Mouse (Mus musculus): ENCODE measurements at regions not wholly inside any gene's neighbourhood (a gene's known extent, or its start where the extent isn't known, plus 50 kb on each side); places are given as distances from the start of the nearest gene placed in this dataset.
A peak's percentile ranks its signal among the peaks of the same experiment; 100 is the strongest.
"Not testable (repeated sequence)": the region's sequence is repeated elsewhere in the genome, so short reads cannot be mapped to it uniquely, and the experiment has no call there.

GRCm38 (mm10) chr6:67954570-67954969, 419.0 kb upstream of the Tacstd2 start:
- DNase-seq (ENCODE audit: low spot score): not testable (repeated sequence)

DNA sequence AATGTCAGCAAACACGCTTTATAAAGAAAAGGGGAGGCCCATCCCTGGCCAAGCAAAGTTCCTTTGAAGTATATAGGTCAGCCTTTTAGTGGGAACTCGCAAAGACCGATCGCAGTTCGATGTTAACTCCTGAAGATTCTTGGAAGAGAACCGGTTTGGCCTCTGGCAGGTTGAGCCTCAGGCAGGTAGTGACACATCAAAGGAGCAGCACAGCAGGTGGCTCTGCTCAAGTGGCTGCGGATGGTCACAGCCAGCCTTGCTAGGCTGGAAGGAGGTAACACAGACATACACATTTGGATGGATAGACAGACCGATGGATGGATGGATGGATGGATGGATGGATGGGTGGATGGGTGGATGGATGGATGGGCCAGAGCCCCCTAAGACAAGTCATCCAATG, 395.9 kb upstream of the Tacstd2 start:
- not testable (repeated sequence) for DNase-seq (ENCODE audit: low spot score)

DNA sequence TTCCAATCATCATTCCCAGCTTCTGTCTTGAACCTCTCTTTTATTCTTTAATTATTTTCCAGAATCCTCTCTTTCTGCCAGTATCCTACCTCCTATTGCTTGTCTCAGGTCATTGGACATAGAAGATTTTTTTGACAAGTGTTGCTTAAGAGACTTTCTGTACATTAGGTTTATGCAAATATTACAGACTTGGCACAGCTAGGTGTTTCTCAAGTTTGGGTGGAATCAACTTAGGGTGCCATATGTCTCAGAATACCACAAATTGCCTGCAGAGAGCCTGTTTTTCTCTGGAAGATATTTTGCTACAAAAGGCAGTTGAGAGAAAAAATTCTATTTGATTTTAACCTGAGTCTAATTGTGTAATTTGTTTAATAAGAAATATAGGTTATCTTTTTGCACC, 386.9 kb upstream of the Tacstd2 start:
- no peak for DNase-seq (ENCODE audit: low spot score)

- no peak for DNase-seq (ENCODE audit: low spot score)
Observed at GRCm38 (mm10) chr6:67913903-67914302, 378.3 kb upstream of the Tacstd2 start.

GRCm38 (mm10) chr6:67913309-67913708, 377.7 kb upstream of the Tacstd2 start:
- DNase-seq (ENCODE audit: low spot score): no peak

- DNase-seq (ENCODE audit: low spot score): no peak
Observed at GRCm38 (mm10) chr6:67896495-67896894, 360.9 kb upstream of the Tacstd2 start.

DNA sequence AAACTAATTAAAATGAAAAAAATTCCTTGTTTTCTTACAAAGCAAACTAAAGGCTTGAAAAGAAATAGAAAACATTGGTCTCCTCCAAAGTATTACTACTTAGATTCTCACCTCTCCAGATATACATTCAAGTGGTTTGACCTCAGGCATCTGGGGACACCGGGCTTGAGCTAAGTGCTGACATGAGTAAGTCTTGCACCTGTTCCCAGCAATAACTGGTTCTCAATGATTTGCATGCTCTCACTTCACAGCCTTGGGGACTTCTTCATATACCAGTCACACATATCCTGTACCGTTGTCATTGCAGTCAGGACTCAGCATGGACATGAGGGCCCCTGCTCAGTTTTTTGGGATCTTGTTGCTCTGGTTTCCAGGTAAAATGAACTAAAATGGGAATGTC, 360.3 kb upstream of the Tacstd2 start:
- DNase-seq (ENCODE audit: low spot score): no peak

DNA sequence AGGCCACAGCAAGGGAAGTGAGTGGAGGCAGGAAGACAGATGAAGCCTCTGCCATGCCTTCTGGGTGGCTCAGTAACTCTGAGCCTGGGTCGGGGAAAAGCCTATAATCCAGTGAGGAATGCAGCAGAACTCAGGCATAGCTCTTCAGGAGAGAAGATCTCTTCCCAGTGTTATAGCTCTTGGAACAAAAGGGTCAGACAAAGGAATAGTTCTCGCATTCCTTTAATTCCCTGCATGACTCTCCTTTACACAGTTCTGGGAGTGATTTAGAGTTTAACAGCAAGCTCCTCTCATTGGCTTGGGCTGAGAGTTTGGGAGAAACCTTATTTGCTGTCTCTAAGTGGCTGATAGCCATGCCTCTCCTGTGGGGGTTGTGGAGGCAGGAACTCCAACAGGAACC, 352.0 kb upstream of the Tacstd2 start:
- DNase-seq (ENCODE audit: low spot score): no peak

DNA sequence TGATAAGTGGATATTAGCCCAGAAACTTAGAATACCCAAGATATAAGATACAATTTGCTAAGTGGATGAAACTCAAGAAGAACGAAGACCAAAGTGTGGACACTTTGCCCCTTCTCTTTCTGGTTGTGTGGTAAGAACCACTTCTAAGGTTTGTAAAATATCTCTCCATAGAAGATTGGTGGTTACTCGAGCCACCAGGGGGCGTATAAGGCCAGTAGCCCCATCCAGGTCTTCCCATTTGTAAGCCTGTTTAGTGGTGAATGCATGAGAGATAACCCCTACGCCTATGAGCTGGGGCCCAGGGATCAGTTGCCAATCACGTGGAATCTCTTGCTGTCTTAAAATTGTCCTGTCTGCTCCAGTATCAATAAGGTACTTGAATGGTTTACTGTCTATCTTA, 349.3 kb upstream of the Tacstd2 start:
- DNase-seq (ENCODE audit: low spot score): no peak

DNA sequence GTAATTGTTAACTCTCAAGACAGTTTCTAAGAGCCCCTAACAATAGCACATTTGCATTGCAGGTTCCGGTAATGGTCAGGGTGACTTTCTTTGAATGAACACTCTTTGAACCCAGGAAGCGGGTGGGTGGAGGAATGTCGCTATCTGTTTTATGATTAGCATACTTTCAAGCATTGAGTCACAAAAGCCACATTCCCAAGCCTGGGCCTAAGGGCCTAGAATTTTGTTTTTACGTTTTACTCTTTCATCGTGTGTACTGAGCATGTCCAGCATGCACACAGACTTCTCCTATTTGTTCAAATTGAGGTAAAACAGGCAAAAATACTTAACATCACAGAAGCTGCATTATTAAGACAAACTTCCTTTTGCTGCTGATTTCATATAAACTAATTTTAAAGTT, 345.9 kb upstream of the Tacstd2 start:
- DNase-seq (ENCODE audit: low spot score): not testable (repeated sequence)

DNA sequence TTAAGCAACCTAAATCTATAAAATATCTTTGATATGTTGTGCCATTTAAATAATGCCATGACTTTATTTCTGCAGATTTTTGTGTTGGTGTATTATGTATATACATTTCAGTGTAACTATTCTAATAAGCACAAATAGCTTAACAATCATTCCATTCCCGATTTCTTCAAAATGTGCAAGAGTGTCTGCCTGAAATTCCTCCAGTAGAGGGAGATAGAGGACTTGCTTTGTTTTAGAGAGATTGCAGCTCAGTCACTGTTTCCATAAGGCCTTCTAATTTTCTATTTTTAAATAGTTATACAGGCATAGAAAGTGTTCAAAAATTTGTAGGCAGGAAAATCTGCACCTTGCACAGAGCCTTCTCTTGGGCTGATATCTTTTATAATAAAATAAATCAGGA, 322.3 kb upstream of the Tacstd2 start:
- DNase-seq (ENCODE audit: low spot score): not testable (repeated sequence)

DNA sequence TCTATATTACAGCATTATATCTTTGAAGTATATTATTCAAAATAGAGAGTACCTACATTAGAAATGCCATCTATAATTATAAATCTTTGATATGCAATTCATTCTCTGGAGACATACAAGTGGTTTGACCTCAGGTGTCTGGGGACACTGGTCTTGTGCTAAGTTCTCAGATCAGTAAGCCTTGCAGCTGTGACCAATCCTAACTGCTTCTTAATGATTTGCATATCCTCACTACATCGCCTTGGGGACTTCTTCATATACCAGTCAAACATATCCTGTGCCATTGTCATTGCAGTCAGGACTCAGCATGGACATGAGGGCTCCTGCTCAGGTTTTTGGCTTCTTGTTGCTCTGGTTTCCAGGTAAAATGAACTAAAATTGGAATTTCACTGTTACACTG, 303.9 kb upstream of the Tacstd2 start:
- not testable (repeated sequence) for DNase-seq (ENCODE audit: low spot score)

DNA sequence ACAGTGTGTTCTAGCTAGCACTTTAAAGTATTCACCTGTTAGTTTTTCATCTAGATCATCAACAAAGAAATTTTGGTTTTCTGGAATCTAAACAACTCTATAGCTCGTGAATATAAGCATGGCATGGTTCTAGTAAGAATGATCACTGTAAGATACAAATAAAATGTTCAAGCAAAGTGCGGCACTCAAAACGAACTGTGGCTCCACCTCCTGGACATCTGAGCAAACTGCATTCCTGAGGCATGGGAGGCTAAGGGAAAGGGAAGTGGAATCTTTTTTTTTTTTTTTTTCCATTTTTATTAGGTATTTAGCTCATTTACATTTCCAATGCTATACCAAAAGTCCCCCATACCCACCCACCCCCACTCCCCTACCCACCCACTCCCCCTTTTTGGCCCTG, 276.9 kb upstream of the Tacstd2 start:
- DNase-seq (ENCODE audit: low spot score): not testable (repeated sequence)

- DNase-seq (ENCODE audit: low spot score): no peak
Observed at GRCm38 (mm10) chr6:67791393-67791792, 255.8 kb upstream of the Tacstd2 start.

DNA sequence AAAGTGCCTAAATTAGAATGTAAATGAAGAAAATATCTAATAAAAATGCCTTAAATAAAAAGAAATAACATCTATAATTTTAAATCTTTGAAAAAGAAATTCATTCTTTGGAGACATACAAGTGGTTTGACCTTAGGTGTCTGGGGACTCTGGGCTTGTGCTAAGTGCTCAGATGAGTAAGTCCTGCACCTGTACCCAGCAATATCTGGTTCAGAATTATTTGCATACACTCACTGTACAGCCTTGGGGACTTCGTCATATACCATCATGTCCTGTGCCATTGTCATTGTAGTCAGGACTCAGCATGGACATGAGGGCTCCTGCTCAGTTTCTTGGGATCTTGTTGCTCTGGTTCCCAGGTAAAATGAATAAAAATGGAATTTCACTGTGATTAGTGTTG, 255.1 kb upstream of the Tacstd2 start:
- DNase-seq (ENCODE audit: low spot score): no peak

GRCm38 (mm10) chr6:67787091-67787765, 251.6 kb upstream of the Tacstd2 start:
- no peak for DNase-seq (ENCODE audit: low spot score)

- no peak for DNase-seq (ENCODE audit: low spot score)
Observed at GRCm38 (mm10) chr6:67778883-67779282, 243.3 kb upstream of the Tacstd2 start.

DNA sequence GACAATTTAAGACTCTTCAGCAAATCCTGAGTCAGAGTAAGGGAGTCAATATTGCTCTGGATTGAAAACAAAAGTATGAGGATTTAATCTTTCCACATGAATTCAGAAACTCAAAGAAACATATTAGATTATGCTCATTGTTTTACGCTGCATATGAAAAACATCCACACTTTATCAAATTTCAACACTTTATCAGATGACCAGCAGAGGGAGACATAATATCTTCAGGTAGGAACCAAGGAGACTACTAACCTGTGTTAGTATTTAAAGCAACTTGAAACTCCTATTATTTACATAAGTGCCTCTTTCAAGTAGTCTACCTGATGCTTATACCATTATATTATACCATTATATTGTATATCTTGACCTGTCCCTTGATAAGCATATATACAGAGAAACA, 218.5 kb upstream of the Tacstd2 start:
- not testable (repeated sequence) for DNase-seq (ENCODE audit: low spot score)

- no peak for DNase-seq (ENCODE audit: low spot score)
Observed at GRCm38 (mm10) chr6:67725611-67726010, 190.0 kb upstream of the Tacstd2 start.

GRCm38 (mm10) chr6:67698952-67699351, 163.4 kb upstream of the Tacstd2 start:
- DNase-seq (ENCODE audit: low spot score): not testable (repeated sequence)

DNA sequence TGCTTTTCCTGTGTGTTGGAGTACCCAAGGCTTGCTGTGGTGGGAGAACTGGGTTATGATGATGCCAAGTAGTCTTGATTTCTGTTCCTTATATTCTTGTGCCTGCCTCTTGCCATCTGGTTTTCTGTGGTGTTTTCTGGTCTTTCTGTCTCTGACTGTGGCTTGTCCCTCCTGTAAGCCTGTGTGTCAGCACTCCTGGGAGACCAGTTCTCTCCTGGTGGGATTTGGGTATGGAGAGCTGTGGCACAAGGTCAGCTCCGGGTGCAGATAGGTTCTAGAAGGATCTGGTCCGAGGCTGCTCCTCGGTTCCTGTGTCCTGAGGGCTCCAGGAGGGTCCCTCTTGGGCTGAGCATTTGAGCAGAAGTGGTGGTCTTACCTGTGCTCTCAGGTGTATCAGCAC, 155.4 kb upstream of the Tacstd2 start:
- peak; percentile 25 for DNase-seq (ENCODE audit: low spot score)

DNA sequence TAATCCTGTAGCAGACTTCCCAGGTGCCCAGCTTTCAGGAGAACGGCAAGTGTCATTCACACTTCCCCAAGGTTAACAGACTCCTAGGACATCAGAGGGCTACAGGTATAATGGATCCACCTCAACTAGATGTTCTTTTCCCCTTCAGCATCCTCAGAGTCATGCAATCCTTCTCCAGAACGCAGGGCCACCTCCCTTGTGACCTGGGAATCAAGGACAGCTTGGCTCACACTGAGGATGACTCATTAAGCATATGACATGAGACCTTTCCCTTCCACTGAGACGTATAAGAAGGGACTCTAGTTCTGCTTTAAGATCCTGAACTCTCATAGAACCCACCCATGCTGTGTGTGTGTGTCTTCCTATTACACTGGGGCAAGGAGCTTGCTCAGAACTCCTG, 147.5 kb upstream of the Tacstd2 start:
- DNase-seq (ENCODE audit: low spot score): not testable (repeated sequence)

DNA sequence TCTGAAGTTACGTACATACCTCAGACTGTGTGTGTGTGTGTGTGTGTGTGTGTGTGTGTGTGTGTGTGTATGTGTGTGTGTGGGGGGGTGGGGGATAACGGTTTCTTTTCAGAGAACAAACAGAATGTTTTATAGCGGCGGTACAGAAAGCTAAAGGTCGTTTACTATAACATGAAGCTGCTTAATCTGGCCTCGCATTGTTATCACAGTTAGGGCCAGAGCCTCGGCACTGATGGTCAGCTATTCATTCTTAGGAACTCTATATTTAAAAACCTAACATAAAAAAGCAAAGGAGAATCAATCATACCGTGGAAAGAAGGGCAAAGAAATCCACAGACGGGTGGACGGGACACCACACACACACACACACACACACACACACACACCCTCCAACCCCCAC, 146.0 kb upstream of the Tacstd2 start:
- DNase-seq (ENCODE audit: low spot score): not testable (repeated sequence)

DNA sequence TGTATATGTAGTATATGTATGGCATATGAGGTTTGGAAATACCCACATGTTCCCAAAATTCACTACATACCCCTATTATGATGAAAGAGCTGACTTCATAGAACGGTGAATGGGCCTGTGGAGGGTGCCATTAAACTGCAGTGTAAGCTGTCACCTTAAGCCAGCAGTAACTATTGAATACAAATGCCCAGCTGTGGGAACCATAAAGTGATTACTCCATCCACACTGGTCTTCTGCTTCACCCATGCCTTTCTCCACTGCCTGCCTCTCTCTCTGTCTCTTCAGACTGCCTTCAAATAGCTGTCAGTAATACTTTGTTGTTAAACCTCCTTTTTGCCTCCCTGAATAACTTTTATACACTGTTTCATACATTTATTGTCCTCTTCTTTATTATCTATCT, 143.5 kb upstream of the Tacstd2 start:
- not testable (repeated sequence) for DNase-seq (ENCODE audit: low spot score)

All from urinary bladder, postnatal 10 days (tissue).